Mouse (Mus musculus) right cerebral cortex, postnatal 36 days (tissue): ENCODE data around the gene Fam227a.
A peak's percentile ranks its signal among the peaks of the same experiment; 100 is the strongest.

Experiments
- DNase-seq, 2 experiments: peaks; one replicate each; pipeline ENCODE4 v3.0.0; 2022; ENCODE audit warnings: low spot score in 2 of 2, mixed read lengths in 1 of 2

Fam227a gene

GRCm38 (mm10) chr15:79658531-79659375 lies at the start of gene Fam227a, which contains the start of gene Cby1:
TSS of gene Fam227a (minus strand) at chr15:79658956.
TSS of gene Cby1 (plus strand) at chr15:79659199.
- DNase-seq: peak; percentile 90 to 94

- no peak for DNase-seq
These were observed 49.6 kb upstream of the Fam227a start for GRCm38 (mm10) chr15:79708229-79708822.

- no peak for DNase-seq
These were observed 48.0 kb upstream of the Fam227a start for GRCm38 (mm10) chr15:79706603-79707214.

- DNase-seq: no peak
These were observed 38.9 kb upstream of the Fam227a start for GRCm38 (mm10) chr15:79697558-79698187.

- DNase-seq: no peak
These were observed 38.3 kb upstream of the Fam227a start for GRCm38 (mm10) chr15:79697011-79697410.

- no peak for DNase-seq
These were observed 37.8 kb upstream of the Fam227a start for GRCm38 (mm10) chr15:79696508-79696907.

GRCm38 (mm10) chr15:79695516-79695915 lies 36.8 kb upstream of the Fam227a start:
- DNase-seq: no peak

GRCm38 (mm10) chr15:79694512-79694911 lies 35.8 kb upstream of the Fam227a start:
- no peak for DNase-seq

- no peak for DNase-seq
These were observed 35.0 kb upstream of the Fam227a start for GRCm38 (mm10) chr15:79693740-79694139.

- DNase-seq: no peak
These were observed 33.6 kb upstream of the Fam227a start for GRCm38 (mm10) chr15:79692334-79692733.

GRCm38 (mm10) chr15:79691023-79691508 lies 32.3 kb upstream of the Fam227a start:
- peak in 1 of 2 experiments; percentile 47 for DNase-seq

- DNase-seq: peak; percentile 97 to 99
These were observed 31.8 kb upstream of the Fam227a start, which contains the start of gene Gtpbp1 for GRCm38 (mm10) chr15:79690426-79691022. TSS of gene Gtpbp1 (plus strand) at chr15:79690845.

- no peak for DNase-seq
These were observed 31.1 kb upstream of the Fam227a start for GRCm38 (mm10) chr15:79689662-79690425.

- no peak for DNase-seq
These were observed 29.7 kb upstream of the Fam227a start for GRCm38 (mm10) chr15:79688268-79688956.

- DNase-seq: peak; percentile 92 to 93
These were observed 29.0 kb upstream of the Fam227a start, which contains the start of gene Josd1 for GRCm38 (mm10) chr15:79687646-79688267. TSS of gene Josd1 (minus strand) at chr15:79687919.

GRCm38 (mm10) chr15:79687175-79687574 lies 28.4 kb upstream of the Fam227a start:
- DNase-seq: no peak

GRCm38 (mm10) chr15:79686046-79686869 lies 27.5 kb upstream of the Fam227a start:
- no peak for DNase-seq

GRCm38 (mm10) chr15:79685141-79685641 lies 26.4 kb upstream of the Fam227a start:
- no peak for DNase-seq
